In the genomic region with DNA sequence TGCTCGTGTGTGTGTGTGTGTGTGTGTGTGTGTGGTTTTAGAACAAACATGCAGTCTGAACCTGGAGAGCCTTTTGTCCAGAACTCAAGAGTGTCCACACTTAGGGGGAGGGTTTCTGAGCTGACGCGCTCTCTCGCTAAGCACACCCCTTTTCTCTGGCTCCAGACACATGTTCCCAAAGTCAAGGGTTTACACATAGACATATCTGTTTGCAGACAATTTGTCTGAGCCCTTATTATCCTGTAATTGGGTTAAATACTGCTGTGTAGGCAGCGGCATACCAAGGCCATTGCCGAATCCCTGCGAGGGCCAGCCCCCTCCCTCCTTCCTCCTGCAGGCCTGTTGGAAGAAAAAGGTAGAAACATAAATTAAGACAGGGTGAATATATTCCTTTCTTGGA, we compare ENCODE assay signal across 17 mouse cellular contexts.
DNase-seq lines count a peak whose midpoint lies in the region; ATAC-seq lines count a peak whose summit lies in the region.
"Had no signal": no experiment of that assay in that cellular context is flagged by ENCODE, and none has a peak within 500 bp of the region (broad histone marks: within the 10 kb centered on the region; RNA-seq: fewer than 3 reads in every experiment).

No protein-coding gene starts in this region.

- no peak for ATAC-seq in liver, embryonic 12.5 days
- no peak for ATAC-seq in embryonic facial prominence, embryonic 11.5 days (replicated peaks; ENCODE audit: insufficient number of reproducible peaks, low FRiP score, low TSS enrichment, low read depth)
- ATAC-seq in intestine, embryonic 15.5 days: peak; percentile 75
- ATAC-seq: CD4-positive, CD25-positive, alpha-beta regulatory T cell, adult 4 months had no signal

- no peak overlapping the region for H3K4me3 ChIP-seq in liver, embryonic 12.5 days
- no peak overlapping the region for H3K4me3 ChIP-seq in embryonic facial prominence, embryonic 11.5 days (ENCODE audit: low read depth, low read length)
- H3K4me3 ChIP-seq in intestine, embryonic 15.5 days (replicated peaks): no peak overlapping the region
- H3K4me3 ChIP-seq: heart, embryonic 13.5 days had no signal

- H3K36me3 ChIP-seq in liver, embryonic 12.5 days: no peaks in the 10 kb centered on the region
- H3K36me3 ChIP-seq in embryonic facial prominence, embryonic 11.5 days (replicated peaks; ENCODE audit: control insufficient read depth, insufficient read depth, low read depth, low read length): no peaks in the 10 kb centered on the region
- H3K36me3 ChIP-seq in intestine, embryonic 15.5 days: no peaks in the 10 kb centered on the region
- H3K36me3 ChIP-seq: heart, embryonic 13.5 days had no signal

- H3K9me3 ChIP-seq in liver, embryonic 12.5 days (replicated peaks): no peaks in the 10 kb centered on the region
- no peaks in the 10 kb centered on the region for H3K9me3 ChIP-seq in embryonic facial prominence, embryonic 11.5 days (replicated peaks; ENCODE audit: control insufficient read depth, low read length)
- H3K9me3 ChIP-seq in intestine, embryonic 15.5 days: no peaks in the 10 kb centered on the region
- H3K9me3 ChIP-seq: heart, embryonic 13.5 days had no signal

- H3K4me1 ChIP-seq in liver, embryonic 12.5 days: no peaks in the 10 kb centered on the region
- peaks cover 4% of the 10 kb centered on the region; the same call in 1 of the 2 replicates for H3K4me1 ChIP-seq in embryonic facial prominence, embryonic 11.5 days (ENCODE audit: control insufficient read depth, insufficient read depth, low read length)
- 0 out of 2 replicates have a peak, but pooled peaks cover 5% of the 10 kb centered on the region for H3K4me1 ChIP-seq in intestine, embryonic 15.5 days (replicated peaks)

- H3K27ac ChIP-seq in liver, embryonic 12.5 days: no peak overlapping the region
- H3K27ac ChIP-seq in embryonic facial prominence, embryonic 11.5 days (replicated peaks; ENCODE audit: low read depth, low read length): no peak overlapping the region
- H3K27ac ChIP-seq in intestine, embryonic 15.5 days: no peak overlapping the region
- H3K27ac ChIP-seq: heart, embryonic 13.5 days; liver, embryonic 14.5 days; macrophage had no signal

- WGBS in liver, embryonic 12.5 days (ENCODE audit: insufficient replicate concordance): 77% methylated on average over 7 of the region's 7 CpGs
- 56% methylated on average over 7 of the region's 7 CpGs for WGBS in embryonic facial prominence, embryonic 11.5 days
- WGBS in intestine, embryonic 15.5 days: 38% methylated on average over 7 of the region's 7 CpGs

- peak; percentile 19 for DNase-seq in liver
- DNase-seq in embryonic facial prominence, embryonic 11.5 days (ENCODE audit: low spot score): peak; percentile 59
- peak; percentile 29 for DNase-seq in retina, postnatal 7 days (ENCODE audit: low read depth, low spot score)
- DNase-seq in right cerebral cortex, postnatal 10 days (ENCODE audit: low spot score in 2 of 2): no peak
- DNase-seq in embryo, embryonic 10 days (ENCODE audit: low spot score): no peak
- no peak for DNase-seq in B cell, adult 2 months
- DNase-seq: adrenal gland, postnatal 36 days; cerebellum, adult 9-11 months; heart, postnatal 4 days; midbrain, embryonic 14.5 days; thymus, postnatal 36 days had no signal

- no peak overlapping the region for H3K4me2 ChIP-seq in liver, embryonic 12.5 days
- no peak overlapping the region for H3K4me2 ChIP-seq in embryonic facial prominence, embryonic 11.5 days (ENCODE audit: low read depth, low read length)
- no peak overlapping the region for H3K4me2 ChIP-seq in intestine, embryonic 15.5 days (replicated peaks)
- H3K4me2 ChIP-seq: heart, embryonic 13.5 days had no signal

- H3K27me3 ChIP-seq in liver, embryonic 12.5 days (replicated peaks): no peaks in the 10 kb centered on the region
- no peaks in the 10 kb centered on the region for H3K27me3 ChIP-seq in embryonic facial prominence, embryonic 11.5 days (ENCODE audit: control insufficient read depth, insufficient read depth, low read length)
- no peaks in the 10 kb centered on the region for H3K27me3 ChIP-seq in intestine, embryonic 15.5 days (replicated peaks)

- H3K9ac ChIP-seq in liver, embryonic 12.5 days: no peak overlapping the region
- H3K9ac ChIP-seq in embryonic facial prominence, embryonic 11.5 days (replicated peaks; ENCODE audit: low read length): no peak overlapping the region
- no peak overlapping the region for H3K9ac ChIP-seq in intestine, embryonic 15.5 days
- H3K9ac ChIP-seq: heart, embryonic 13.5 days; liver, embryonic 14.5 days had no signal

Comparison
In these comparisons a context has a peak if more than half of its experiments do, and no peak if none do; other contexts are left out.
1. DNase-seq: peak in liver (single experiment), embryonic facial prominence, embryonic 11.5 days (single experiment) and retina, postnatal 7 days (single experiment); none in right cerebral cortex, postnatal 10 days (0 of 2), embryo, embryonic 10 days (single experiment) and B cell, adult 2 months (0 of 2).